22 mouse cellular contexts compared by ENCODE assay signal in the genomic region with DNA sequence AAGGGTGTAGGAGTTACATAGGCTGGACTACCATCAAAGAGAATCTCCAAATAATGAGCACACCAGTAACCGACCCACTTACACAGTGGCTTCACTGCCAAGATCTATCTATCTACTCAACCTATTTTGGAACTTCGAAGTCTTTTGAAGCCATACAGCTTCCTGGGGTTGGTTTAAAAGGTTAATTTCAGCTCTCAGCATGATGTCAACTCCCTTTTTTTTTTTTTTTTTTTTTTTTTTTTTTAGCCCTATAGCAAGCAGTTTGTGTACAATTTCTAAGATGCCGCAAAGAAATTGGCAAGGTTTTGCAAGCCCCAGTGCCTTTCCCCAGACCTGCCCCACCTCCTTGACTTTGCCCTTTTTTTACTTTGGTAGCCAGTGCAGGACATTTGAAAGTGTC. TPM values are rescaled to one million over a fixed set of nuclear protein-coding genes. Genes with fewer than 3 reads are reported as not detected.
"Had no signal": no experiment of that assay in that cellular context is flagged by ENCODE, and none has a peak within 500 bp of the region (broad histone marks: within the 10 kb centered on the region; RNA-seq: fewer than 3 reads in every experiment).

No protein-coding gene starts in this region.

- H3K4me2 ChIP-seq: lung, embryonic 14.5 days; midbrain, embryonic 13.5 days; midbrain, embryonic 15.5 days; neural tube, embryonic 13.5 days; neural tube, embryonic 15.5 days had no signal

- H3K4me3 ChIP-seq: midbrain, embryonic 10.5 days; midbrain, embryonic 13.5 days; midbrain, embryonic 15.5 days; myocyte; neural tube, embryonic 13.5 days; neural tube, embryonic 15.5 days had no signal

- DNase-seq: lung, adult 18-20 months; lung, embryonic 14.5 days; lung, postnatal 10 days; lung, postnatal 4 days; retina, postnatal 1 day; right cerebral cortex, adult 18-20 months; right cerebral cortex, postnatal 25 days; right cerebral cortex, postnatal 4 days; spleen, adult 18-20 months; thymus, adult 18-20 months; thymus, postnatal 14 days; thymus, postnatal 36 days had no signal

- H3K9ac ChIP-seq: lung, embryonic 14.5 days; midbrain, embryonic 13.5 days; midbrain, embryonic 15.5 days; neural tube, embryonic 13.5 days; neural tube, embryonic 15.5 days had no signal

- H3K27ac ChIP-seq: midbrain, embryonic 10.5 days; midbrain, embryonic 13.5 days; midbrain, embryonic 15.5 days; neural tube, embryonic 13.5 days; neural tube, embryonic 15.5 days had no signal

- H3K4me1 ChIP-seq: midbrain, embryonic 10.5 days; midbrain, embryonic 13.5 days; midbrain, embryonic 15.5 days; neural tube, embryonic 13.5 days; neural tube, embryonic 15.5 days had no signal

- H3K9me3 ChIP-seq: midbrain, embryonic 13.5 days; midbrain, embryonic 15.5 days; neural tube, embryonic 13.5 days; neural tube, embryonic 15.5 days had no signal

- H3K27me3 ChIP-seq: midbrain, embryonic 13.5 days; midbrain, embryonic 15.5 days; neural tube, embryonic 13.5 days; neural tube, embryonic 15.5 days had no signal

RNA-seq across cellular contexts. Expression of a gene that starts 13.4 kb away (rescaled TPM):
- total RNA-seq: megakaryocyte, adult 5-6 weeks; megakaryocyte-erythroid progenitor cell, adult 5-6 weeks had no signal
- polyA plus RNA-seq: myocyte; neural tube, embryonic 11.5 days; small intestine, adult 2 months had no signal
